Mouse (Mus musculus) kidney, postnatal 10 days (tissue): ENCODE results near the gene A530084C06Rik.

Experiments used
- DNase-seq: peaks from one replicate; pipeline ENCODE4 v3.0.0; 2021; ENCODE audit warnings: mixed read lengths

Gene A530084C06Rik

DNA sequence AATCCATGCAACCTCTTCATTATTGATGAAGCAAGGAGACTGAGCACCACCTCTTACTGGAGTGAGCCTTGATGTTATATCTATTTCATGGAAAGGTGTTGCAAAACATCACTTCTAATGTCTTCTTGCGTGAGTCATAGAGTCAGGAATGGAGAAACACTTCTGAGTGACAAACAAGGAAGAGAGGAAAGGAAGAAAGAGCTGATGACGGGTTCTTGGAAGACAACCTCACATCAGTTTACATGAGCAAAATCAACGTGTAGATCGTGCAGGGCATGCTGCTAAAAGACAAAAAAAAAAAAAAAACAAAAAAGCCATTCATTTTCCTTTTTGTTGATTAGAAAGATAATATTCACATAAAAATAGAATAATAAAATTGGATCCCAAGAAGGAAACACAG lies 24.4 kb downstream of the A530084C06Rik start:
- DNase-seq: no peak

- no peak for DNase-seq
Measured at GRCm38 (mm10) chr13:31531651-31532061, 27.5 kb downstream of the A530084C06Rik start.

DNA sequence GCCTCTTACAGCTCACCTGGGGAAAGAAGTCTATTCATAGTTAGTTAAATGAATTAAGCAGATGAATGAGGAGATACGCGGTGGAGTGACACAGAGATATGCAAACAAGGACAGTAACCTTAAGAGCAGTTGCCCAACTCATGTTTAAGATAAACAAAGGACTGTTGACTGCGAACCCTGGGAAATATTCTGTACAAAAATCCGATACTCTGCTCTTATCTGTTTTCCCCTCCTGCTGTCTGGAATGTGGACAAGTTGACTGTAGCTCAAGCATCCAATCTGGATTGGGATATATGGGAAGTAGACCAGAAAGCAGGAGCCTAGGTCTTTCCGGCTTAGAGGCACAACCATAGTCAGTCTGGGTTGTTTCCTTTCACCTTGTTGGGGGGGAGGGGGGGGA lies 27.9 kb downstream of the A530084C06Rik start:
- DNase-seq: no peak

GRCm38 (mm10) chr13:31524976-31525375 lies 34.2 kb downstream of the A530084C06Rik start:
- peak; percentile 9 for DNase-seq

DNA sequence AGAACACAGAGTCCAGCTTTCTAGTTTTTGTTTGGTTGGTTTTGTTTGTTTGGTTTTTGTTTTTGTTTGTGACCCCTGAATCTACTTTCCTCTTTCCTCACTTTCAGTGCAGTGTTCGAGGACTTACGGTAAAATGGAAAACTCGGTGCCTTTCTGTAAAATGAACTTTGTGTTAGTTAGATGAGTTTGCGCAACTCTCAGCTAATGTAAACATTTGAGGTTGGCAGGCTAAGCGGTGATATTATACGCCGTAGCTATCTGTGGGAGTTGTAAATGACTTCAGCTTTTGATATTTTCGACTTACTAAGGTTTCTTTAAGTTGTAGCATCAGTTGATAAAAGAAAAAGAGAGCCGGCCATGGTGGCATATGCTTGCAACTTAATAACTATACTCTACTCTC lies 40.2 kb downstream of the A530084C06Rik start:
- DNase-seq: no peak

GRCm38 (mm10) chr13:31518411-31518886 lies 40.7 kb downstream of the A530084C06Rik start:
- peak; percentile 46 for DNase-seq

GRCm38 (mm10) chr13:31515261-31515660 lies 43.9 kb downstream of the A530084C06Rik start:
- no peak for DNase-seq

- DNase-seq: no peak
Measured at GRCm38 (mm10) chr13:31506494-31507167, 52.5 kb downstream of the A530084C06Rik start.
